Mouse (Mus musculus) MEL (cell line): ENCODE measurements at regions not wholly inside any gene's neighbourhood (a gene's known extent, or its start where the extent isn't known, plus 50 kb on each side); places are given as distances from the start of the nearest gene placed in this dataset.

ENCODE experiments used
- CTCF ChIP-seq, 3 experiments: IDR thresholded peaks in 2 of 3; conservative IDR thresholded peaks in 1 of 3; 2 replicates each; pipeline ENCODE4 v1.5.1; 2011 to 2012; ENCODE audit warnings: low read length in 3 of 3, low read depth in 2 of 3, mild to moderate bottlenecking in 2 of 3, improper control_type of control experiment in 1 of 3, inconsistent platforms in 1 of 3, mixed read lengths in 1 of 3, moderate library complexity in 1 of 3; ENCODE audit not compliant: control insufficient read depth in 1 of 3, insufficient read depth in 1 of 3, poor library complexity in 1 of 3, severe bottlenecking in 1 of 3
- TAL1 ChIP-seq: IDR thresholded peaks from 2 replicates; pipeline ENCODE4 v1.6.1; 2012; ENCODE audit warnings: mild to moderate bottlenecking, inconsistent platforms, low read length, moderate library complexity, mixed read lengths

DNA sequence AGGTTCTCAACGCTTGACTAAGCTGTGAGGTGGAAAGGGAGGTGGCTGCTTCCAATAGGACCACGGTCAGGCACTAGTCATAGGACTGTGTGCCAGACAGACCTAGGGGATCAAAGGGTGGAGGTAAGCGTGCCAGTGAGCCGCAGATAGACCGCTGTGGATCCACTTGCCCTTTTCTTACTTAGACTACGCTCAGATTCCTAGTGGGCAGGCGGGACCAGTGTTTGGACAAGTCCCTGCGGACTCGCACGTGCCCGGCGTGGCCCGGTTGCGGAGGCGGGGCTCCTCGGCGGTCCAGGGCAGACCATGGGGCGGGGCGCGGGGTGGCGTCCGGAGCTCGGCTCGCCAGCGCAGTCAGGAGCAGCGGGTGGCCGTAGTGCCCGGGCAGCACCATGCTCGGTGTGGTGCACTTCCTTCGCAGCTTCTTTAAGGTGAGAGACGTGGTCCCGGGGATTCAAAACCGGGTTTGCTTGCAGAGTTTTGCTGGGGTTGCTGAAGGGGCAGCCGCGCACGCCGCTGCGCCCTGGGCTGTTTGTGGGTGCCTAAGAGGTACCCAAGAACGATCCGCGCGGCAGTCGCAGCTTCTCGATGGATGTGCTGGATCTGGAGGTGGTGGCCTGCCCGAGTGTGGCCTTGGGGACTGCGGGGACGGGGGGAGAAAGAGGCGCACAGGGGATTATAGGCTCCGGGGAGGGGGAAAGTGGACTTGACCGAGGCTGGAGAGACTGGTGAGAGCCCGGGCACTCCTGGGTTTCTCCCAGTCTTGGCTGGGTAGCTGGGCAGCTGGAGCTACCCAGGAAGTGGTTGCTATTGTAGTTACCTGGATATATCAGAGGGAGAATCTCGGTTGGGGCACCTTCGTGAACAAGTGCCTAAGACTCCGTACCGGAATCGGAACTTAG is 98.6 kb downstream of the Amer3 start:
- TF ChIP-seq CTCF (IDR thresholded peaks at IDR 0.05 in 2 of 3, conservative IDR thresholded peaks at IDR 0.05 in 1 of 3; ENCODE audit: control insufficient read depth in 1 of 3, insufficient read depth in 1 of 3, low read depth in 2 of 3, low read length in 3 of 3, poor library complexity in 1 of 3, severe bottlenecking in 1 of 3) (no peak), TAL1 (no peak)
